Comparison of ENCODE assay signal across 10 mouse cellular contexts in the genomic region with DNA sequence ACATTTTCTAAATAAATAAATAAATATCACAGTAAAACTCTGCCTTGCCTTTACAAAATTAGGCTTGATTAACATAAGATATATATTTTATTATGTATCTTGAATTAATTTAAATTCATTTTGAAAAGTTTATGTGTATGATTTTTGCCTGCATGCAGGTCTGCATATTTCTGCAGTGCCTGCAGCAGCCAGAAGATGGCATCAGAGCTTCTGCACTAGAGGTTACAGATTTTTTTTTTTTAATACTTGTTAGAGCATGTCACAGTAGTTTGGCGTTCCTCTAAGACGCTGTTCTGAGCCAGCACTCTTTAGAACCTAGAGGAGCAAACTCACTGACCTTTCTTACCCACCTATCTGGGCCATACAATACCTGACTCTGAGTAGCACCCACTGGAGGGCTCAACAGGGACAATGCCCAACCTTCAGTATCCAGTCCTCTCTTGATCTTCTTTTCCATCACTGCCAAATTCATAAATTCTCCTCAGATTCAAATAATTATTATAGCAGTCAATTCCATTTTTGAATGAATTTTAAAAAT. TPM values are rescaled to one million over a fixed set of nuclear protein-coding genes. Genes with fewer than 3 reads are reported as not detected.
DNase-seq lines count a peak whose midpoint lies in the region; ATAC-seq and TF ChIP-seq lines count a peak whose summit lies in the region.
"Had no signal": no experiment of that assay in that cellular context is flagged by ENCODE, and none has a peak within 500 bp of the region (broad histone marks: within the 10 kb centered on the region; RNA-seq: fewer than 3 reads in every experiment).

No protein-coding gene starts in this region.

- no peak overlapping the region for H3K9ac ChIP-seq in heart, embryonic 12.5 days
- H3K9ac ChIP-seq in midbrain, embryonic 14.5 days (replicated peaks; ENCODE audit: low read length), result no peak overlapping the region
- H3K9ac ChIP-seq: limb, embryonic 12.5 days had no signal

- no peak for ATAC-seq in heart, embryonic 12.5 days (ENCODE audit: insufficient number of reproducible peaks, low FRiP score)
- ATAC-seq in midbrain, embryonic 14.5 days (ENCODE audit: low FRiP score, low TSS enrichment), result no peak
- no peak for ATAC-seq in erythroid progenitor cell, adult 5-6 weeks (replicated peaks; ENCODE audit: low FRiP score, poor library complexity, severe bottlenecking)

- no peak overlapping the region for H3K4me3 ChIP-seq in heart, embryonic 12.5 days
- no peak overlapping the region for H3K4me3 ChIP-seq in E14TG2a.4 (replicated peaks; ENCODE audit: low read length)
- no peak overlapping the region for H3K4me3 ChIP-seq in midbrain, embryonic 14.5 days (replicated peaks; ENCODE audit: low read depth, low read length)
- H3K4me3 ChIP-seq: limb, embryonic 12.5 days had no signal

- H3K27me3 ChIP-seq in heart, embryonic 12.5 days (replicated peaks), result no peaks in the 10 kb centered on the region
- no peaks in the 10 kb centered on the region for H3K27me3 ChIP-seq in E14TG2a.4 (ENCODE audit: insufficient read depth, low read length)
- no peaks in the 10 kb centered on the region for H3K27me3 ChIP-seq in midbrain, embryonic 14.5 days (ENCODE audit: control insufficient read depth, insufficient read depth, low read length)
- H3K27me3 ChIP-seq: limb, embryonic 12.5 days had no signal

- H3K4me2 ChIP-seq in heart, embryonic 12.5 days, result no peak overlapping the region
- H3K4me2 ChIP-seq in midbrain, embryonic 14.5 days (ENCODE audit: low read length), result no peak overlapping the region
- H3K4me2 ChIP-seq: limb, embryonic 12.5 days had no signal

- no peaks in the 10 kb centered on the region for H3K9me3 ChIP-seq in heart, embryonic 12.5 days (replicated peaks)
- no peaks in the 10 kb centered on the region for H3K9me3 ChIP-seq in E14TG2a.4 (ENCODE audit: low read length)
- no peaks in the 10 kb centered on the region for H3K9me3 ChIP-seq in midbrain, embryonic 14.5 days (ENCODE audit: control insufficient read depth, low read length)
- H3K9me3 ChIP-seq: limb, embryonic 12.5 days had no signal

- TF ChIP-seq CTCF in E14TG2a.4 (conservative IDR thresholded peaks at IDR 0.05; ENCODE audit: low read length), result peak; percentile 51

- H3K4me1 ChIP-seq in heart, embryonic 12.5 days (replicated peaks), result peaks cover 10% of the 10 kb centered on the region; the same call in 1 of the 2 replicates
- no peaks in the 10 kb centered on the region for H3K4me1 ChIP-seq in E14TG2a.4 (replicated peaks; ENCODE audit: low read depth, low read length)
- H3K4me1 ChIP-seq in midbrain, embryonic 14.5 days (ENCODE audit: control insufficient read depth, insufficient read depth, low read length), result no peaks in the 10 kb centered on the region
- H3K4me1 ChIP-seq: limb, embryonic 12.5 days had no signal

- H3K36me3 ChIP-seq in heart, embryonic 12.5 days, result no peaks in the 10 kb centered on the region
- H3K36me3 ChIP-seq in E14TG2a.4 (ENCODE audit: insufficient read depth, low read length), result no peaks in the 10 kb centered on the region
- H3K36me3 ChIP-seq in midbrain, embryonic 14.5 days (ENCODE audit: control insufficient read depth, insufficient read depth, low read length), result no peaks in the 10 kb centered on the region
- H3K36me3 ChIP-seq: limb, embryonic 12.5 days had no signal

- DNase-seq in heart, postnatal 14 days, result peak; percentile 47 to 68
- peak; percentile 20 to 26 for DNase-seq in adrenal gland, postnatal 4 days (ENCODE audit: low spot score in 2 of 2)
- peak; percentile 11 for DNase-seq in gastrocnemius, postnatal 25 days
- DNase-seq in layer of hippocampus, postnatal 14 days (ENCODE audit: low spot score in 2 of 2), result peak; percentile 42 to 45
- peak; percentile 74 for DNase-seq in midbrain, embryonic 14.5 days

- 27% methylated on average over 2 of the region's 2 CpGs for WGBS in heart, embryonic 12.5 days
- WGBS in midbrain, embryonic 14.5 days, result 22% methylated on average over 2 of the region's 2 CpGs

- intact Hi-C loops in heart, postnatal 14 days (cut with DNase I), result loop anchor here (2.0 to 5.0 kb wide), 3 partner anchors 89 to 1339 kb away; no protein-coding TSS in a partner anchor

- H3K27ac ChIP-seq in heart, embryonic 12.5 days (ENCODE audit: poor library complexity, severe bottlenecking), result no peak overlapping the region
- H3K27ac ChIP-seq in midbrain, embryonic 14.5 days (replicated peaks; ENCODE audit: low read depth, low read length), result no peak overlapping the region
- H3K27ac ChIP-seq: limb, embryonic 12.5 days had no signal

RNA-seq across cellular contexts. Expression of a gene that starts 8.7 kb away (rescaled TPM):
- total RNA-seq in heart, postnatal 14 days (2021), result under 1 TPM; 0.44 to 0.45 TPM
- polyA plus RNA-seq in heart, embryonic 12.5 days (2016; fragmentation: Nextera tagmentation; extraction: Ambion mirVana), result 43.8 and 50.4 TPM in 2 replicates
- total RNA-seq in adrenal gland, postnatal 4 days (2021), result 1 to 10 TPM; 3.9 to 6.6 TPM
- total RNA-seq in gastrocnemius, postnatal 25 days (2021), result under 1 TPM; 0.11 to 0.20 TPM
- 10 to 100 TPM; 71.9 to 84.4 TPM for total RNA-seq in layer of hippocampus, postnatal 14 days (2021)
- 0.24 and 0.29 TPM in 2 replicates for polyA plus RNA-seq in midbrain, embryonic 14.5 days (2014; fragmentation: Nextera tagmentation; extraction: Ambion mirVana)
- total RNA-seq in erythroid progenitor cell, adult 5-6 weeks (2015; ENCODE audit: low replicate concordance), result not detected in 2 replicates
- total RNA-seq in erythroid progenitor cell, adult 5-6 weeks (2017; ENCODE audit: low replicate concordance), result not detected in 2 replicates
- polyA plus RNA-seq: spleen, adult 2 months had no signal

Comparison
In these comparisons a context has a peak if more than half of its experiments do, and no peak if none do; other contexts are left out.
1. DNase-seq: peak in every context shown above with its lines; median percentile 74 in midbrain, embryonic 14.5 days; 58 in heart, postnatal 14 days; 44 in layer of hippocampus, postnatal 14 days; 23 in adrenal gland, postnatal 4 days; 11 in gastrocnemius, postnatal 25 days.
2. RNA of a gene that starts 8.7 kb away (total RNA-seq): 71.9 to 84.4 TPM in layer of hippocampus, postnatal 14 days; 3.9 to 6.6 TPM in adrenal gland, postnatal 4 days, 0.44 to 0.45 TPM in heart, postnatal 14 days, 0.11 to 0.20 TPM in gastrocnemius, postnatal 25 days and not detected in erythroid progenitor cell, adult 5-6 weeks; every median in the first group is over 4 times any median in the second.